Mouse (Mus musculus) midbrain, postnatal 0 days (tissue): ENCODE data around the gene Krt7. TPM values are rescaled to one million over a fixed set of nuclear protein-coding genes. Genes with fewer than 3 reads are reported as not detected.

ENCODE experiments used
- ATAC-seq: fragments of 200-750 bp; cut with Nextera tagmentation; 2 replicates; pipeline ENCODE4 v1.8.0; 2017; ENCODE audit warnings: moderate number of reproducible peaks, mild to moderate bottlenecking, moderate TSS enrichment, moderate library complexity; ENCODE audit not compliant: low FRiP score
- DNase-seq: peaks from one replicate; pipeline ENCODE4 v3.0.0-alpha.2; 2015; ENCODE audit warnings: low spot score
- H3K27ac ChIP-seq: fragments of 300-500 bp; sonication (generic); 2 replicates; pipeline ENCODE4 v1.5.1; 2014; ENCODE audit warnings: low read depth, mild to moderate bottlenecking, low read length, mixed read lengths
- H3K27me3 ChIP-seq: fragments of 300-500 bp; sonication (generic); 2 replicates; pipeline ENCODE4 v1.6.1; 2014; ENCODE audit warnings: low read length, control low read depth, mixed read lengths; ENCODE audit not compliant: insufficient read depth
- H3K36me3 ChIP-seq: fragments of 300-500 bp; sonication (generic); 2 replicates; pipeline ENCODE4 v1.6.1; 2014; ENCODE audit warnings: low read length, control low read depth, mixed read lengths; ENCODE audit not compliant: insufficient read depth
- H3K4me1 ChIP-seq: fragments of 300-500 bp; sonication (generic); 2 replicates; pipeline ENCODE4 v1.6.1; 2014; ENCODE audit warnings: mild to moderate bottlenecking, control low read depth, antibody characterized with exemption, low read length, mixed read lengths; ENCODE audit not compliant: insufficient read depth
- H3K4me2 ChIP-seq: fragments of 300-500 bp; sonication (generic); 2 replicates; pipeline ENCODE4 v1.6.1; 2014; ENCODE audit warnings: low read depth, mild to moderate bottlenecking, low read length, mixed read lengths; ENCODE audit not compliant: poor library complexity, severe bottlenecking
- H3K4me3 ChIP-seq: fragments of 300-500 bp; sonication (generic); 2 replicates; pipeline ENCODE4 v1.5.1; 2014; ENCODE audit warnings: low read depth, mild to moderate bottlenecking, low read length, moderate library complexity
- H3K9ac ChIP-seq: fragments of 300-500 bp; sonication (generic); replicated peaks from 2 replicates; pipeline ENCODE4 v1.6.1; 2014; ENCODE audit warnings: mild to moderate bottlenecking, low read length, moderate library complexity, mixed read lengths; ENCODE audit not compliant: poor library complexity, severe bottlenecking
- H3K9me3 ChIP-seq: fragments of 300-500 bp; sonication (generic); 2 replicates; pipeline ENCODE4 v1.6.1; 2016; ENCODE audit warnings: low read length, control low read depth
- CTCF ChIP-seq: IDR thresholded peaks from 2 replicates; pipeline ENCODE4 v1.5.1; 2016; ENCODE audit warnings: antibody characterized with exemption, mild to moderate bottlenecking
- WGBS: fragments of 180-500 bp; shearing (Covaris S2); extraction: QIAGEN DNeasy Blood & Tissue Kit; methylation state at CpG from one replicate; pipeline ENCODE4 v1.1.7; 2014; 5-methylcytosine and 5-hydroxymethylcytosine counted together
- polyA plus RNA-seq: library from polyadenylated mRNA; unstranded; fragments of >200 nt; fragmentation: Nextera tagmentation; extraction: Ambion mirVana; gene quantifications from 2 replicates; pipeline ENCODE4 v1.2.1, GENCODE M21; 2015
- total RNA-seq: library from RNA; depleted of rRNA; stranded (reverse); fragments of >200 nt; gene quantifications from 2 replicates; pipeline ENCODE4 v1.2.3, GENCODE M21; 2014

Gene Krt7
- total and polyA plus RNA-seq, 2 experiments from 2014 or later = 0.20 to 0.49 TPM

DNA sequence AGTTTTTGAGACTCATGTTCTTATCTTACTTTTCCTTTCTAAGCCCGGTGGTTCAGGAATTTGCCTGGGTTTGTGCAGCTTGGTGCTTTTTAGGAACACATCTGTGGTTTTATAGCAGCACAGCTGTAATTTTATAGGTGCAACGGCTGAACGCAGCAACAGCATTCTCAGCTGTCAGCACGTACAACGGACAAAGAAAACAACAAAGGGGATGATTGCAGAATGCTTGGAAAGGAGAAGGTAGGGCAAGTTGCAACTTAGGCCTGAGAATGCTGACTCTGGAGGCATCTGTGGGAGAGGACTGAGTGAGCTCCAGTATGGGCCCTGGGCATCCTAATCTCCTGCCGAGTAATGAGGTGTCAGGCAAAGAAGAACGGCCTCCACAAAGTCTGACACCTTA, 14.4 kb upstream of the Krt7 start:
- Histone ChIP-seq H3K4me1 (no peaks in the 10 kb centered on the region), H3K4me3 (no peak overlapping the region), H3K9ac (no peak overlapping the region), H3K27me3 (no peaks in the 10 kb centered on the region), H3K9me3 (no peaks in the 10 kb centered on the region), H3K27ac (no peak overlapping the region), H3K4me2 (no peak overlapping the region), H3K36me3 (no peaks in the 10 kb centered on the region)
- no peak for TF ChIP-seq CTCF
- WGBS = 67% methylated on average over 7 of the region's 7 CpGs
- DNase-seq = no peak
- ATAC-seq = no peak

DNA sequence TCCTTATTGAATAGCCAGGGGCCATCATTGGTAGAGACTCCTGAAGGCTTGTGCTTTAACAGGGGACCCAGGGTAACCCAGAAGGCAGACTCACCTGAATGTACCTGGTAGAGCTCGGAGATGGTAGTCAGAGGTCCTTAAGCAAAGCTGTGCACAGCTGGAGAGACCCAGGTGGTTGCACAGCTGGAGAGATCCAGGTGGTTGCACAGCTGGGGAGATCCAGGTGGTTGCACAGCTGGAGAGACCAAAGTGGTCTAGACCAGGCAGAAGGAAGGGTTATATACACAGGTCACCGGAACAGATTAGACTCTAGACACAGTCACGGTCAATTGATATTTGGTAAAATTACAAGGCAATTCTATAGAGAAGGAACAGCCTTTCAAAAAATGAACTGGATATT, 13.9 kb upstream of the Krt7 start:
- Histone ChIP-seq H3K9ac (no peak overlapping the region), H3K4me2 (no peak overlapping the region), H3K36me3 (no peaks in the 10 kb centered on the region), H3K4me3 (no peak overlapping the region), H3K9me3 (no peaks in the 10 kb centered on the region), H3K27ac (no peak overlapping the region), H3K4me1 (no peaks in the 10 kb centered on the region), H3K27me3 (no peaks in the 10 kb centered on the region)
- 79% methylated on average over 3 of the region's 3 CpGs for WGBS
- ATAC-seq (no peak), DNase-seq (no peak)
- no peak for TF ChIP-seq CTCF

DNA sequence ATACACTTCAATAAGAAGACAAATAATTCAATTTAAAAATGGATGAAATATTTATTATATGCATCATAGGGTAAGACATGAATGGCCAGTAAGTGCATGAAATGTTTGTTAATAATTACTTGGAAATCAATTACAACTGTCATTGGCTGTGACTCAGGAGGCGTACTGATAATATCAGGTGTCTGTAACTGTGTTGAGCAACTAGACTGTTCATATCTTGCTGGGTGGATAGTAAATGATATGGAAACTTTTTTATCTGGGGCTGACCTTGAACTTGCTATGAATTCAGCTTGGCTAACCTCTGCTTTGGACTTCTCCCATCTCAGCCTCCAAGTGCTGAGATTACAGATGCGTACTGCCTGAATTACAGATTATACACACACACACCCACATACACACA, 13.2 kb upstream of the Krt7 start:
- Histone ChIP-seq H3K36me3 (no peaks in the 10 kb centered on the region), H3K27me3 (no peaks in the 10 kb centered on the region), H3K27ac (no peak overlapping the region), H3K4me2 (no peak overlapping the region), H3K4me3 (no peak overlapping the region), H3K9ac (no peak overlapping the region), H3K9me3 (no peaks in the 10 kb centered on the region), H3K4me1 (no peaks in the 10 kb centered on the region)
- no peak for TF ChIP-seq CTCF
- DNase-seq (no peak), ATAC-seq (no peak)
- 97% methylated on average over 2 of the region's 2 CpGs for WGBS

DNA sequence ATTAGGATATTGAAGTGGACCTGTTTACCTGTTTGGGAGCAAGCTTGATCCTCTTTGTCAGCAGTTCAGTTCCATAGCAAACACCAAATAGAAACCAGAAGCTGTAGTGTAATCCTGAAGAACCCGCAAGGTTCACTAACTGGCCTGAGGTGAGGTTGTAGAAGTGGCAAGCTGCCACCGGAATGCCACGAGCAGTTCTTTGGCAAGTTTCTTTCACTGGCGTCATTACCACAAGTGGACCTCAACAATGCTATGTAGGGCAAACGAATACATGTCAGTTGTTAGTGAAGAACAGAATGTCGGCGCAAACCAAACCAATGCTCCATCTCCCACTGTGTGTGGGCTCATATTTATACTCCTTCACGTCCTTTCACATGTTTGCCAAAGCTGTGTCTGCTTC, 12.6 kb upstream of the Krt7 start:
- no peak for DNase-seq
- 84% methylated on average over 8 of the region's 8 CpGs for WGBS
- ATAC-seq = no peak
- no peak overlapping the region for H3K4me3 ChIP-seq
- no peaks in the 10 kb centered on the region for H3K9me3 ChIP-seq
- H3K4me1 ChIP-seq = no peaks in the 10 kb centered on the region
- no peaks in the 10 kb centered on the region for H3K36me3 ChIP-seq
- no peak overlapping the region for H3K27ac ChIP-seq
- no peak for TF ChIP-seq CTCF
- H3K9ac ChIP-seq = no peak overlapping the region
- H3K27me3 ChIP-seq = no peaks in the 10 kb centered on the region
- H3K4me2 ChIP-seq = no peak overlapping the region

DNA sequence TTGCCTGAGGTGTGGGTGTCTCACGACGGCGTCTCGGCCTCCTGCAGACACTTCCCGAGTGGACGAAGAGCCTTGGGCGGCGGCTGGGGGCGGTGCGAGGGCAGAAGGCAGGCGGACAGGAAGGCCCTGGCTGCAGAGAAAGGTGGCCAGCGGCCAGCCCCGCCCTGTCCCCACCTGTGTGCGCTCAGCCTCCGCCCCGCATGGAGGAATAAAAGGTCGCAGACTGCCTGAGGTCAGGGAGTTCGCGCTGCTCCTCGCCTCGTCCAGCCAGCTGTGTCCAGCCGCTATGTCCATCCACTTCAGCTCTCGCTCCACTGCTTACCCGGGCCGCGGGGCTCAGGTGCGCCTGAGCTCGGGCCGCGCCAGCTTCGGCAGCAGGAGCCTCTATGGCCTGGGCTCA, 1.3 kb downstream of the Krt7 start:
- Histone ChIP-seq H3K9ac (no peak overlapping the region), H3K4me3 (no peak overlapping the region), H3K27ac (no peak overlapping the region), H3K4me2 (no peak overlapping the region), H3K9me3 (no peaks in the 10 kb centered on the region), H3K36me3 (no peaks in the 10 kb centered on the region), H3K4me1 (no peaks in the 10 kb centered on the region), H3K27me3 (peaks cover 10% of the 10 kb centered on the region)
- TF ChIP-seq CTCF = no peak
- WGBS = 27% methylated on average over 31 of the region's 31 CpGs
- no peak for DNase-seq
- ATAC-seq = no peak

DNA sequence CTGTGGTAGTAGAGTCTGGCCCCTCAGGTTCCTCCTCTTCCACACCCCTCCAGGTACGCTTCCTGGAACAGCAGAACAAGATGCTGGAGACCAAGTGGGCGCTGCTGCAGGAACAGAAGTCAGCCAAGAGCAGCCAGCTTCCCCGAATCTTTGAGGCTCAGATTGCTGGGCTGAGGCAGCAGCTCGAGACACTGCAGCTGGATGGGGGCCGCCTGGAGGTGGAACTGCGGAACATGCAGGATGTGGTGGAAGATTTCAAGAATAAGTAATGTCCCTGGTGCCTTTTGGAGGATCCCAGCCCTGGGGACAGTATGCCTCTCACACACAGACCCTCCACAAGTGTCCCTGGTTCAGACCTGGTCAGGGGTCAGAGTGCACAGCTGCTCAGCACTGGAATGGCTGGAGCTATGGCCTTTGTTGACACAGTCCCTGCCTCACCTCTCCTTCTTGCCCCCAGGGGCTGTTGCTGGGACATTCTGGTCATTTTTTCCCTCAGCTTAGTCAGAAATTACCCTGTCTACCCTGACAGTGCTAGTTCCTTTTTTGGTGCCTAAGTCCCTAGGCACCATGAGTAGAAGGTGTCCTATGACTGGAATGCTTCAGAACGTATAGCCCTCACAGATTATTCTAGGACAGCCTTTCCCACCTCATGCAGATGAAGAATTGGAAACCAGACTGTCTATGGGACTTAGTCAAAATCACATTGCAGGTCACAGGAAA, 3.2 kb downstream of the Krt7 start:
- no peaks in the 10 kb centered on the region for H3K9me3 ChIP-seq
- no peak overlapping the region for H3K4me2 ChIP-seq
- H3K27me3 ChIP-seq = peaks cover 10% of the 10 kb centered on the region
- ATAC-seq (no peak), DNase-seq (no peak)
- H3K27ac ChIP-seq = no peak overlapping the region
- H3K4me1 ChIP-seq = no peaks in the 10 kb centered on the region
- WGBS = 57% methylated on average over 7 of the region's 7 CpGs
- H3K36me3 ChIP-seq = no peaks in the 10 kb centered on the region
- H3K9ac ChIP-seq = no peak overlapping the region
- H3K4me3 ChIP-seq = no peak overlapping the region
- peak; percentile 35 for TF ChIP-seq CTCF
